Mouse (Mus musculus): ENCODE results near the gene Btn2a2. TPM values are rescaled to one million over a fixed set of nuclear protein-coding genes. Genes with fewer than 3 reads are reported as not detected.
"Not testable (repeated sequence)": the region's sequence is repeated elsewhere in the genome, so short reads cannot be mapped to it uniquely, and the experiment has no call there.

Btn2a2 gene
- 0.40 and 0.51 TPM in 2 replicates for polyA plus RNA-seq (2014; fragmentation: Nextera tagmentation; extraction: Ambion mirVana)

DNA sequence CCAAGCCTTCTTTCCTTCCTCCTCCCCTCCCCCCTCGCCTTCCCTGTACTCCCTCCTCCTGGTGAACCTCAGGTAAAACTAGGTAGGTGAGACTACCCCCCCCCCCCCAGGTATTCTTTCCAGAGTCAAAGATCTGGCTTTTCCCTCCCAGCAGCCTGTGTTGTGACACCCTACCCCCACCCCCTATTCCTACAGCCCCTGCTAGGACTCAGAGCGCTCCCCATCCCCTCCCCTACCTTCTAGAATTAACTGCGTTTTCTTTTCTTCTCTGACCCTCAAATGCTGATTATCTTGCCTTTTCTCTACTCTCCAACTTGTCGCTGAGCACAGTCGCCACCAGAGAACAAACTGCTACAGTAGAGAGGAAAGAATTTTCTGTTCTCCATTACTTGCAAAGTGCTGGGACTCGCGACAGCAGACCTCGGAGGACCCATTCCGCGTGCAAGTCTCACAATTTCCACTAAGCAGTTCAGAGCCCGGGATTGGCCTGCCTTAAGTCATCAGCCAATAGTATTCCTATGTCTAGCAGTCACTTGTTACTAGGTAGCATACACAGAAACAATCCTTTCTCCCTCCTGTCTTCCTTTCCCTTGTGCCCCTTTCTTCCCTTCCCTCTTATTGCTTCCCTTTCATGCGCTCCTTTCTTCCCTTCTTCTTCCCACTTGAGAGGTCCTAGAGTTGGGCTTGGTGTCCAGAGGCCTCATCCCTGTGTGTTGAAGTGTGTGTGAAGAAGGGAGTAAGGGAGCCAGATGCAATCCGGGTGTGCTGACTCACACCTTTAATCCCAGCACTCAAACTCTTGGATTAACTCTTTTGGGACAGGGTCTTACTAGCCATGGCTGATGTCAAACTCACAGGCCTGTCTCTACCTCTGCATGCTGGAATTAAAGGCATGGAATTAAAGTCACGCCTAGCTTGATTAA, at the start of gene Btn2a2:
Gene Btn2a2 (minus strand): TSS at position 458 of the 923 bp plus-strand sequence.
- no peak within 1 kb of the TSS for H3K27ac ChIP-seq (replicated peaks; ENCODE audit: low read depth, low read length)
- WGBS: 3% methylated on average over 13 of the region's 14 CpGs
- H3K4me3 ChIP-seq (ENCODE audit: low read depth, low read length): peak within 1 kb of the TSS; percentile 39
- peak within 1 kb of the TSS; percentile 59 for H3K9ac ChIP-seq (ENCODE audit: low read depth, low read length)
- no peaks in the 10 kb centered on the region for H3K9me3 ChIP-seq (ENCODE audit: control insufficient read depth, low read length)
- ATAC-seq (ENCODE audit: low read depth) (peak; percentile 98), DNase-seq (ENCODE audit: low spot score) (peak; percentile 97)
- H3K27me3 ChIP-seq (replicated peaks; ENCODE audit: control insufficient read depth, insufficient read depth, low read length): no peaks in the 10 kb centered on the region
- H3K36me3 ChIP-seq (ENCODE audit: control insufficient read depth, insufficient read depth, low read length): no peaks in the 10 kb centered on the region
- H3K4me2 ChIP-seq (ENCODE audit: low read depth, low read length): peak within 1 kb of the TSS; percentile 71
- H3K4me1 ChIP-seq (ENCODE audit: control insufficient read depth, insufficient read depth, low read length): peaks cover 13% of the 10 kb centered on the region; the same call in 1 of the 2 replicates

DNA sequence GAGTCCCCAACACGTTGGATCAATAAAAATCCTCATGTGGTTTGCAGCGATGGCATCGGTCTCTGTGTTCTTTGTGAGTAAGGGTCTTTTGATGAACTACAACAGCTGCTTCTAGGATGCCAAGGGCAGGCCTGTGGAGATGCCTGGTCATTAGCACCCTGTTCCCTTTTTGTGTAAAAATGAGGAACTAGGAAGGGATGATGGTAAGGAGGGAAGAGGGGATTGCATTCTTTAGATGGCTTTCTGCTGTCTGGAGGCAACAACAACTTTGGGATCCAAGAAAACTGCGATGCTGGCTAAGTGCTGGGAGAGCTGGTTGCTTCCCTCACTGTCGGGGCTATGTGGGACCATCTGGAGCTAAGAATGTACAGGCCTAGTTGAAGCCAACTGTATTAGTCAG, 49.6 kb upstream of the Btn2a2 start:
- Histone ChIP-seq H3K9me3 (ENCODE audit: control insufficient read depth, low read length) (no peaks in the 10 kb centered on the region), H3K36me3 (ENCODE audit: control insufficient read depth, insufficient read depth, low read length) (no peaks in the 10 kb centered on the region), H3K4me1 (ENCODE audit: control insufficient read depth, insufficient read depth, low read length) (0 out of 2 replicates have a peak, but pooled peaks cover 19% of the 10 kb centered on the region), H3K27me3 (replicated peaks; ENCODE audit: control insufficient read depth, insufficient read depth, low read length) (no peaks in the 10 kb centered on the region), H3K4me2 (ENCODE audit: low read depth, low read length) (no peak overlapping the region), H3K27ac (replicated peaks; ENCODE audit: low read depth, low read length) (no peak overlapping the region), H3K4me3 (ENCODE audit: low read depth, low read length) (no peak overlapping the region), H3K9ac (ENCODE audit: low read depth, low read length) (no peak overlapping the region)
- ATAC-seq (ENCODE audit: low read depth): no peak
- DNase-seq (ENCODE audit: low spot score): no peak
- WGBS: 52% methylated on average over 5 of the region's 5 CpGs

DNA sequence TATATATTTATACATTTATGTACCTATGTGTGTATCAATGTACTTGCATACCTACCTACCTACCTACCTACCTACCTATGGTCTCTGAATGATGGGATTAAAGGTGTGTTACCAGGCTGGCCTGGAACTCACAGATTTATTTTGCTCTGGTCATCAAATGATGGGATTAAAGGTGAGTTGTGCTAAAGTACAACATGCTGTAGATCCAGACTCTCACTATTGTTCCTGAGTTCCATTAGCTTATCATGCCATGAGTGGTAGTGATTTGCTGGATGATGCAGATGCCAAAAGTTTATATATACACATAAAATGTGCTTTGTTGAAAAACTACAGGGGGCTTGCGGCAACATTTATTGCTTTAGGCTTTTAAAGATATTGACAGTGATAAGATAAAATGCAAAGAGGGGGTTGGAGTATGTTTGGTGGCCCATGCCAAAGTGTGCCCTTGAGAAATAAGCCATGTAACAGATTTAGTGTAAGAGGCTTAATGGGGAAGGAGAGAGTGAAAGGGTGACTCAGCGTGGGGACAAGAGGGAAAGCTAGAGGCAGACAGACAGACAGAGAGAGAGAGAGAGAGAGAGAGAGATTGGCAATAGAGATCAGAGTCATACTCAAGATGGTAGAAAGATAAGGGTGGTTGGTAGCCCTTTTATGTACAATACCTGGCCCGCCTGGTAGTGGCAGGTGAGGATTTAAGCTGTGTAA, 48.5 kb upstream of the Btn2a2 start:
- no peak for DNase-seq (ENCODE audit: low spot score)
- Histone ChIP-seq H3K4me1 (ENCODE audit: control insufficient read depth, insufficient read depth, low read length) (peaks cover 26% of the 10 kb centered on the region), H3K9ac (ENCODE audit: low read depth, low read length) (peak overlapping the region; percentile 31; the same call in 1 of the 2 replicates), H3K4me2 (ENCODE audit: low read depth, low read length) (peak overlapping the region; percentile 78), H3K9me3 (ENCODE audit: control insufficient read depth, low read length) (no peaks in the 10 kb centered on the region), H3K36me3 (ENCODE audit: control insufficient read depth, insufficient read depth, low read length) (no peaks in the 10 kb centered on the region), H3K27me3 (replicated peaks; ENCODE audit: control insufficient read depth, insufficient read depth, low read length) (no peaks in the 10 kb centered on the region), H3K4me3 (ENCODE audit: low read depth, low read length) (peak overlapping the region; percentile 56; the same call in 1 of the 2 replicates), H3K27ac (replicated peaks; ENCODE audit: low read depth, low read length) (peak overlapping the region; percentile 90)
- no peak for ATAC-seq (ENCODE audit: low read depth)
- WGBS: 73% methylated on average over 3 of the region's 3 CpGs

DNA sequence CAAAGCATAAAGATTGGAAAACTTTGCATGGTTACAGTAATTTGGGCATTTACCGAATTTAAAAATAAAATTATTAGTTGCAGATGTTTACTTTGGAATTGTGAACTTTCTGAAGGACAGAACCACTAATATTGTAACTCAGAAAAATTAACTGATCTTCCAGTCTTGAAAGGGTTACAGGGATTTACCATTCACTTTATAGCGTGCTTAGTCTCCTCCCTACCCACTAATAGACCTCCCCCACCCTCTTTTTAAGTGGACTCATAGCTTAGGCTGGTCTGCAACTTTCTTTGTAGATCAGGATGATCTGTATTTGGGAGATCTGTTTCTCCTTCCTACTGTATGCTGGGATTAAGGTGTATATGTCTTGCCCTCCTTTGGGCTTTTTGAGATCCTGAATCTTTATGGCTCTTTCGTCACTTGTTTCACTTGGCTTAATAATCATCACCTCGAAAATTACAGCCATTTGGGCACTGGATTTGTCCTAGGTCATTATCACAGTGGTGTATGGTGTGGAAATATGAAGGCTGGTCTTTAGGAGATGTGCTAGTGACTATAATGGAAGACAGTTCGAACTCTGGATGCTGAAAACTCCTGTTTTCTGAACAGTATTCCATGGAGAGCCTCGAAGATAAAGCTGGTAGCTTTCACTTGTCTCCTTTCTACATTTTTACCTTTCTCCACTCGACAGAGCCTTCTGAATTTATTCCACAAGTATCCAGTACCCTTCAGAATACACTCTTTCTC, 47.6 kb upstream of the Btn2a2 start:
- ATAC-seq (ENCODE audit: low read depth) (no peak), DNase-seq (ENCODE audit: low spot score) (peak; percentile 33)
- peak overlapping the region; percentile 70 for H3K9ac ChIP-seq (ENCODE audit: low read depth, low read length)
- 18% methylated on average over 7 of the region's 7 CpGs for WGBS
- H3K36me3 ChIP-seq (ENCODE audit: control insufficient read depth, insufficient read depth, low read length): no peaks in the 10 kb centered on the region
- H3K4me3 ChIP-seq (ENCODE audit: low read depth, low read length): peak overlapping the region; percentile 56
- H3K27ac ChIP-seq (replicated peaks; ENCODE audit: low read depth, low read length): peak overlapping the region; percentile 90
- H3K4me2 ChIP-seq (ENCODE audit: low read depth, low read length): peak overlapping the region; percentile 78
- peaks cover 29% of the 10 kb centered on the region for H3K4me1 ChIP-seq (ENCODE audit: control insufficient read depth, insufficient read depth, low read length)
- H3K27me3 ChIP-seq (replicated peaks; ENCODE audit: control insufficient read depth, insufficient read depth, low read length): no peaks in the 10 kb centered on the region
- no peaks in the 10 kb centered on the region for H3K9me3 ChIP-seq (ENCODE audit: control insufficient read depth, low read length)

DNA sequence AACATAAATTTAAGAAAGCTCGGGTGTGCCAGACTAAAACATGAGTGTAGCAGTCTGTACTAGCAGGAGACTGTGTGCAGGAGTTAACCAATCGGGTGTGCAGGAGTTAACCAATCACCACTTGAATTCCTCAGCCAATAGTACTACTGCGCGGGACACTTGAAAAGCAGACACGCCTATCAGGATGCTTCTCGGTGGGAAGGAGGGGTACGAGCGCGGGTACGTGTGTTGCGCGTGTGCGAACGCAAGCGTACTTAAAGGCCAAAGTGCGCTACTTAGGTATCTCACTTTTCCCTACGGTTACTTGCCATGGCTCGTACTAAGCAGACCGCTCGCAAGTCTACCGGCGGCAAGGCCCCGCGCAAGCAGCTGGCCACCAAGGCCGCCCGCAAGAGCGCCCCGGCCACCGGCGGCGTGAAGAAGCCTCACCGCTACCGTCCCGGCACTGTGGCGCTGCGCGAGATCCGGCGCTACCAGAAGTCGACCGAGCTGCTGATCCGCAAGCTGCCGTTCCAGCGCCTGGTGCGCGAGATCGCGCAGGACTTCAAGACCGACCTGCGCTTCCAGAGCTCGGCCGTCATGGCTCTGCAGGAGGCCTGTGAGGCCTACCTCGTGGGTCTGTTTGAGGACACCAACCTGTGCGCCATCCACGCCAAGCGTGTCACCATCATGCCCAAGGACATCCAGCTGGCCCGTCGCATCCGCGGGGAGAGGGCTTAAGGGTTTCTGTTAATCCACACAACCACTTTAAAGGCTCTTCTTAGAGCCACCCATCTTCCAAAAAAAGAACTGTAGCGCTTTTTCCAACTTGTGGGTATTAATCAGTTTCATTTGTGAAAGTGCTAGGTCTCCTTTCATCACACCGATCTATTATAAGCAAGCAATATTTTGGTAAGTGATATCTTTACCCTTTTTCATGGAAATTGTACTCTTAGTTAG, 46.7 kb upstream of the Btn2a2 start, which contains the start of gene Hist1h3g:
Gene Hist1h3g (plus strand): TSS at position 286 of the 939 bp plus-strand sequence.
- H3K9ac ChIP-seq (ENCODE audit: low read depth, low read length): peak within 1 kb of the TSS; percentile 79
- H3K4me2 ChIP-seq (ENCODE audit: low read depth, low read length): peak within 1 kb of the TSS; percentile 78
- 1% methylated on average over 31 of the region's 62 CpGs for WGBS
- H3K36me3 ChIP-seq (ENCODE audit: control insufficient read depth, insufficient read depth, low read length); H3K9me3 ChIP-seq (ENCODE audit: control insufficient read depth, low read length); H3K27me3 ChIP-seq (replicated peaks; ENCODE audit: control insufficient read depth, insufficient read depth, low read length): not testable (repeated sequence)
- peaks cover 29% of the 10 kb centered on the region for H3K4me1 ChIP-seq (ENCODE audit: control insufficient read depth, insufficient read depth, low read length)
- peak within 1 kb of the TSS; percentile 56 for H3K4me3 ChIP-seq (ENCODE audit: low read depth, low read length)
- ATAC-seq (ENCODE audit: low read depth): peak; percentile 91
- peak; percentile 99 for DNase-seq (ENCODE audit: low spot score)
- H3K27ac ChIP-seq (replicated peaks; ENCODE audit: low read depth, low read length): peak within 1 kb of the TSS; percentile 90

DNA sequence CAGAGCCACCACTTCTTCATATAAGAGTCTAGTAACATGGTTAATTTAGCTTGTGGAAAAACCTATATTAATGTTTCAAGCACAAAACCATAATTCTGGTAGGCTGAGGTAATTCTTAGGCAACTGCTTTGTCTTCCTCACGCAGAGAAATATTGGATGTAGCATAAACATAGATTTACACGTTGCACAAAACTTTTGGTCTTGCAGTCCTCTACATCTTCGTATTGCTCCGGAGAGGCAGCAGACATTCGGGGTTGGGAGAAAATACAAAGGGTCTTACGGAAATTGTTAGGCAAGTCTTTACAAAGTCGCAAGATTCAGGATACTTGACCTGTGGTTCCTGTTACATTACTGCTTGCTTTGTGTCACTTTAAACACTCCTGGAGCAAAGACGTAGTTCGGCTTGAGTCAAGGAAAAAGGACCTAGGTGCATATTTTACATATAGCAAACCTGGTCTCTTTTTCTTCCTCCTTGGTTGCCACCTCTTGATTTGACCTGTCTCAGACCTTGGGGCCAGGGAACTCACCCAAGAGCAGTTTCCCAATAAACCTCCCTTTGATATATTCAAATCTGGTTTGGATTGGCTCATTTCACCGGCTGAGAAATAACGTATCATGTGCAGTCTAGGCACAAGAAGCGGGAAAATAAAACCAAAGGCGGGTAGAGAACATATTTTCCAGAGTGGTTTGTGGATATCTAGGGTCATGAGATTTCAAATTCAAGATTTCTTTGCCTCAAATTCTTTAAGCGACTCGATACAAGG, 45.9 kb upstream of the Btn2a2 start:
- DNase-seq (ENCODE audit: low spot score) (no peak), ATAC-seq (ENCODE audit: low read depth) (no peak)

More for the DNA sequence above, 45.9 kb upstream of the Btn2a2 start:
- Histone ChIP-seq H3K4me3 (ENCODE audit: low read depth, low read length) (peak overlapping the region; percentile 56), H3K27ac (replicated peaks; ENCODE audit: low read depth, low read length) (peak overlapping the region; percentile 90), H3K4me2 (ENCODE audit: low read depth, low read length) (peak overlapping the region; percentile 78), H3K36me3 (ENCODE audit: control insufficient read depth, insufficient read depth, low read length) (no peaks in the 10 kb centered on the region), H3K9ac (ENCODE audit: low read depth, low read length) (peak overlapping the region; percentile 79), H3K27me3 (replicated peaks; ENCODE audit: control insufficient read depth, insufficient read depth, low read length) (no peaks in the 10 kb centered on the region), H3K9me3 (ENCODE audit: control insufficient read depth, low read length) (no peaks in the 10 kb centered on the region), H3K4me1 (ENCODE audit: control insufficient read depth, insufficient read depth, low read length) (peaks cover 29% of the 10 kb centered on the region)
- 2% methylated on average over 15 of the region's 15 CpGs for WGBS

All from embryonic facial prominence, embryonic 14.5 days (tissue).